Mouse (Mus musculus) CH12.LX (cell line): ENCODE measurements around the gene Prkd3. TPM values are rescaled to one million over a fixed set of nuclear protein-coding genes. Genes with fewer than 3 reads are reported as not detected.

Experiments
- DNase-seq: peaks from one replicate; pipeline ENCODE4 v3.0.0-alpha.2; 2013; ENCODE audit errors: extremely low read depth
- H3K27ac ChIP-seq: 2 replicates; pipeline ENCODE4 v1.5.1; 2012; ENCODE audit warnings: low read depth, mild to moderate bottlenecking, control low read depth, moderate library complexity; ENCODE audit not compliant: insufficient read depth
- H3K27me3 ChIP-seq: replicated peaks from 2 replicates; pipeline ENCODE3; 2012; ENCODE audit warnings: inconsistent platforms
- H3K36me3 ChIP-seq, 2 experiments: replicated peaks in 1 of 2; 2 replicates each; pipeline versions ENCODE3 to v1.6.1; 2012; ENCODE audit warnings: inconsistent platforms in 1 of 2, low read length in 1 of 2, mild to moderate bottlenecking in 1 of 2, mixed read lengths in 1 of 2, moderate library complexity in 1 of 2; ENCODE audit not compliant: control insufficient read depth in 1 of 2, insufficient read depth in 1 of 2
- H3K4me1 ChIP-seq, 2 experiments: 2 replicates each; pipeline ENCODE4 v1.6.1; 2012; ENCODE audit warnings: inconsistent platforms in 1 of 2, moderate library complexity in 1 of 2; ENCODE audit not compliant: insufficient read depth in 2 of 2, control insufficient read depth in 1 of 2
- H3K4me2 ChIP-seq: 2 replicates; pipeline ENCODE4 v1.6.1; 2012; ENCODE audit warnings: low read depth, mild to moderate bottlenecking, control low read depth; ENCODE audit not compliant: poor library complexity, insufficient read depth, severe bottlenecking
- H3K4me3 ChIP-seq, 3 experiments: fragments of 150-350 bp in 1 of 3; sonication (generic) in 1 of 3; replicated peaks in 1 of 3; 2 replicates each; pipeline versions ENCODE3 to v1.5.1; 2011 to 2012; ENCODE audit warnings: low read depth in 2 of 3, low read length in 2 of 3, mild to moderate bottlenecking in 2 of 3, moderate library complexity in 2 of 3, control low read depth in 1 of 3, improper control_type of control experiment in 1 of 3, inconsistent platforms in 1 of 3, mixed read lengths in 1 of 3; ENCODE audit not compliant: poor library complexity in 1 of 3
- H3K79me2 ChIP-seq: replicated peaks from 2 replicates; pipeline ENCODE4 v1.6.1; 2012; ENCODE audit warnings: mild to moderate bottlenecking, moderate library complexity; ENCODE audit not compliant: control insufficient read depth, poor library complexity, insufficient read depth, severe bottlenecking; ENCODE audit errors: extremely low read depth
- H3K9ac ChIP-seq: 2 replicates; pipeline ENCODE4 v1.6.1; 2012; ENCODE audit warnings: low read depth, mild to moderate bottlenecking, control low read depth, moderate library complexity; ENCODE audit not compliant: insufficient read depth
- H3K9me3 ChIP-seq: replicated peaks from 2 replicates; pipeline ENCODE3; 2012; ENCODE audit warnings: low read length, inconsistent platforms, mixed read lengths
- BHLHE40 ChIP-seq: IDR thresholded peaks from 2 replicates; pipeline ENCODE4 v1.6.1; 2011; ENCODE audit warnings: mild to moderate bottlenecking, low read depth, low read length, improper control_type of control experiment
- CHD2 ChIP-seq: IDR thresholded peaks from 2 replicates; pipeline ENCODE4 v1.6.1; 2011; ENCODE audit warnings: low read length, improper control_type of control experiment
- CTCF ChIP-seq, 2 experiments: IDR thresholded peaks in 1 of 2; conservative IDR thresholded peaks in 1 of 2; 2 replicates each; pipeline ENCODE4 v1.5.1; 2011 to 2012; ENCODE audit warnings: low read depth in 2 of 2, low read length in 2 of 2, improper control_type of control experiment in 1 of 2, inconsistent platforms in 1 of 2, mild to moderate bottlenecking in 1 of 2, moderate library complexity in 1 of 2
- E2F4 ChIP-seq: IDR thresholded peaks from 2 replicates; pipeline ENCODE4 v1.6.1; 2011; ENCODE audit warnings: low read depth, low read length, improper control_type of control experiment; ENCODE audit not compliant: insufficient replicate concordance
- ELF1 ChIP-seq: IDR thresholded peaks from 2 replicates; pipeline ENCODE4 v1.6.1; 2014; ENCODE audit warnings: low read depth, mild to moderate bottlenecking, inconsistent platforms, low read length, improper control_type of control experiment
- ETS1 ChIP-seq: conservative IDR thresholded peaks from 2 replicates; pipeline ENCODE4 v1.6.1; 2012; ENCODE audit warnings: low read depth, mild to moderate bottlenecking, inconsistent platforms, low read length, improper control_type of control experiment, moderate library complexity
- HCFC1 ChIP-seq: IDR thresholded peaks from 2 replicates; pipeline ENCODE4 v1.6.1; 2012; ENCODE audit warnings: low read depth, mild to moderate bottlenecking, inconsistent platforms, low read length, improper control_type of control experiment
- IRF4 ChIP-seq: IDR thresholded peaks from 2 replicates; pipeline ENCODE4 v1.6.1; 2014; ENCODE audit warnings: low read depth, mild to moderate bottlenecking, inconsistent platforms, low read length, improper control_type of control experiment
- JUN ChIP-seq: IDR thresholded peaks from 2 replicates; pipeline ENCODE4 v1.6.1; 2011; ENCODE audit warnings: low read depth, mild to moderate bottlenecking, low read length, improper control_type of control experiment, moderate library complexity; ENCODE audit not compliant: insufficient read depth
- JUND ChIP-seq: conservative IDR thresholded peaks from 2 replicates; pipeline ENCODE4 v1.6.1; 2011; ENCODE audit warnings: low read depth, low read length, improper control_type of control experiment
- KAT2A ChIP-seq: IDR thresholded peaks from 2 replicates; pipeline ENCODE4 v1.6.1; 2012; ENCODE audit warnings: low read length, improper control_type of control experiment, inconsistent platforms; ENCODE audit not compliant: insufficient replicate concordance
- MEF2A ChIP-seq: IDR thresholded peaks from 2 replicates; pipeline ENCODE4 v1.6.1; 2014; ENCODE audit warnings: low read depth, mild to moderate bottlenecking, inconsistent platforms, low read length, improper control_type of control experiment, borderline replicate concordance
- POLR2A ChIP-seq: IDR thresholded peaks from 2 replicates; pipeline ENCODE4 v1.6.1; 2011; ENCODE audit warnings: low read depth, mild to moderate bottlenecking, improper control_type of control experiment, low read length
- RAD21 ChIP-seq: IDR thresholded peaks from 2 replicates; pipeline ENCODE4 v1.6.1; 2011; ENCODE audit warnings: low read depth, mild to moderate bottlenecking, low read length, improper control_type of control experiment, moderate library complexity
- SIN3A ChIP-seq: IDR thresholded peaks from 2 replicates; pipeline ENCODE4 v1.6.1; 2012; ENCODE audit warnings: low read length, improper control_type of control experiment, inconsistent platforms
- SMC3 ChIP-seq: IDR thresholded peaks from 2 replicates; pipeline ENCODE4 v1.6.1; 2011; ENCODE audit warnings: low read depth, low read length, improper control_type of control experiment
- ZC3H11A ChIP-seq: IDR thresholded peaks from 2 replicates; pipeline ENCODE4 v1.6.1; 2012; ENCODE audit warnings: low read depth, mild to moderate bottlenecking, inconsistent platforms, low read length, improper control_type of control experiment
- ZMIZ1 ChIP-seq: IDR thresholded peaks from 2 replicates; pipeline ENCODE4 v1.6.1; 2012; ENCODE audit warnings: low read depth, mild to moderate bottlenecking, inconsistent platforms, low read length, improper control_type of control experiment
- dilution Hi-C: fragments of 300-500 bp; cut with MboI; formaldehyde crosslinking; loops from 2 replicates; pipeline ENCODE4 v1.14.3; 2020; ENCODE audit warnings: low sequenced_read_pairs; ENCODE audit not compliant: extremely low pct_unique_long_range_greater_than_20kb, extremely low pct_ligation_motif_present
- in situ Hi-C: fragments of 300-500 bp; cut with MboI; formaldehyde crosslinking; loops from 3 replicates; pipeline ENCODE4 v1.14.3; 2019; ENCODE audit warnings: low sequenced_read_pairs, low pct_ligation_motif_present, low pct_unique_long_range_greater_than_20kb, mixed read lengths
- polyA plus RNA-seq: library from polyadenylated mRNA; unstranded; fragments of >175 nt; gene quantifications from 2 replicates; pipeline ENCODE4 v1.2.1, GENCODE M21; 2012; ENCODE audit warnings: low read depth; ENCODE audit not compliant: insufficient read length
- total RNA-seq, 2 experiments: library from RNA; depleted of rRNA; stranded (reverse); fragments of 300-350 nt in 1 of 2; fragments of >200 nt in 1 of 2; gene quantifications; 2 replicates each; pipeline ENCODE4 v1.2.3; 2012 to 2014

The Prkd3 gene
- total and polyA plus RNA-seq, 3 experiments, result not detected

GRCm38 (mm10) chr17:79015831-79016230 is 4.8 kb downstream of the Prkd3 start:
- no peak overlapping the region for H3K4me3 ChIP-seq
- no peak overlapping the region for H3K27ac ChIP-seq
- dilution Hi-C loops (no loop called here), in situ Hi-C loops (no loop called here)
- H3K27me3 ChIP-seq, result no peaks in the 10 kb centered on the region
- H3K4me1 ChIP-seq, result 0 out of 4 replicates have a peak, but pooled peaks cover 0 to 3% of the 10 kb centered on the region in 2 experiments
- DNase-seq, result no peak
- H3K79me2 ChIP-seq, result no peaks in the 10 kb centered on the region
- no peak for TF ChIP-seq HCFC1
- TF ChIP-seq POLR2A, result no peak
- no peak for TF ChIP-seq ZC3H11A
- no peak for TF ChIP-seq CTCF (conservative IDR thresholded peaks at IDR 0.05 in 1 of 2, IDR thresholded peaks at IDR 0.05 in 1 of 2; ENCODE audit: low read depth in 2 of 2, low read length in 2 of 2)
- no peak for TF ChIP-seq KAT2A
- H3K4me2 ChIP-seq, result no peak overlapping the region; the same call in 1 of the 2 replicates
- H3K9ac ChIP-seq, result no peak overlapping the region
- no peaks in the 10 kb centered on the region for H3K36me3 ChIP-seq
- H3K9me3 ChIP-seq, result peaks cover 3% of the 10 kb centered on the region

GRCm38 (mm10) chr17:79014911-79015685 is 5.5 kb downstream of the Prkd3 start:
- Histone ChIP-seq H3K9me3 (peaks cover 1% of the 10 kb centered on the region), H3K9ac (no peak overlapping the region), H3K27me3 (no peaks in the 10 kb centered on the region), H3K79me2 (no peaks in the 10 kb centered on the region), H3K4me1 (0 out of 4 replicates have a peak, but pooled peaks cover 0 to 3% of the 10 kb centered on the region in 2 experiments), H3K4me3 (no peak overlapping the region), H3K27ac (no peak overlapping the region), H3K36me3 (no peaks in the 10 kb centered on the region), H3K4me2 (no peak overlapping the region)
- in situ Hi-C loops (no loop called here), dilution Hi-C loops (no loop called here)
- TF ChIP-seq BHLHE40, result no peak
- no peak for TF ChIP-seq ZMIZ1
- no peak for TF ChIP-seq HCFC1
- no peak for TF ChIP-seq IRF4
- no peak for TF ChIP-seq ZC3H11A
- no peak for TF ChIP-seq SIN3A
- no peak for DNase-seq

DNA sequence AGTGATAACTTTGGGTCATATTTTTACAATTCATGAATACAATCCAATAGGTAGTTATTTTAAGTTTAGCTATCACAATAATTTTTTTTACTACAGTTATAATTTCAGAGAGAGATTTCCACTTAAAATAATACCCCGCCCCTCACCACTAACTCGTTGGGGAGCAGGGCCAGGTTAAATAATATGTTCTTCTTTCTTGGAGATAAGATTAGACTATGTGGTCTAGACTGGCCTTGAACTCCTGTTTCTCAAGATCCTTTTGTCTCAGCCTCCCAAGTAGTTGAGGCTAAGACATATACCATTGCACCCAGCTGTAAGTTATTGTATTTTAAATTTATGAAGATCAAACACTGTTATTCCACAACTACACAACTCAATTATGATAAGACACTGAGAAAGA is 7.0 kb downstream of the Prkd3 start:
- TF ChIP-seq ETS1, result no peak
- TF ChIP-seq JUN, result no peak
- no peak for TF ChIP-seq CHD2
- no peak for TF ChIP-seq IRF4
- no peak for TF ChIP-seq JUND
- TF ChIP-seq BHLHE40, result no peak
- no peak for TF ChIP-seq MEF2A
- TF ChIP-seq SMC3, result no peak
- no peak for TF ChIP-seq E2F4
- no peak for TF ChIP-seq RAD21
- TF ChIP-seq ELF1, result no peak
- Histone ChIP-seq H3K27ac (no peak overlapping the region), H3K79me2 (no peaks in the 10 kb centered on the region), H3K4me2 (no peak overlapping the region), H3K9ac (no peak overlapping the region), H3K4me1 (0 out of 4 replicates have a peak, but pooled peaks cover 0 to 3% of the 10 kb centered on the region in 2 experiments), H3K27me3 (no peaks in the 10 kb centered on the region), H3K36me3 (no peaks in the 10 kb centered on the region), H3K9me3 (no peaks in the 10 kb centered on the region), H3K4me3 (no peak overlapping the region)
- no peak for DNase-seq
- dilution Hi-C loops (no loop called here), in situ Hi-C loops (no loop called here)
